Mouse (Mus musculus) CH12.LX (cell line): ENCODE results near the gene Casp9. TPM values are rescaled to one million over a fixed set of nuclear protein-coding genes. Genes with fewer than 3 reads are reported as not detected.

Experiments
- DNase-seq: peaks from one replicate; pipeline ENCODE4 v3.0.0-alpha.2; 2013; ENCODE audit errors: extremely low read depth
- H3K27ac ChIP-seq: 2 replicates; pipeline ENCODE4 v1.5.1; 2012; ENCODE audit warnings: low read depth, mild to moderate bottlenecking, control low read depth, moderate library complexity; ENCODE audit not compliant: insufficient read depth
- H3K27me3 ChIP-seq: replicated peaks from 2 replicates; pipeline ENCODE3; 2012; ENCODE audit warnings: inconsistent platforms
- H3K36me3 ChIP-seq, 2 experiments: replicated peaks in 1 of 2; 2 replicates each; pipeline versions ENCODE3 to v1.6.1; 2012; ENCODE audit warnings: inconsistent platforms in 1 of 2, low read length in 1 of 2, mild to moderate bottlenecking in 1 of 2, mixed read lengths in 1 of 2, moderate library complexity in 1 of 2; ENCODE audit not compliant: control insufficient read depth in 1 of 2, insufficient read depth in 1 of 2
- H3K4me1 ChIP-seq, 2 experiments: 2 replicates each; pipeline ENCODE4 v1.6.1; 2012; ENCODE audit warnings: inconsistent platforms in 1 of 2, moderate library complexity in 1 of 2; ENCODE audit not compliant: insufficient read depth in 2 of 2, control insufficient read depth in 1 of 2
- H3K4me2 ChIP-seq: 2 replicates; pipeline ENCODE4 v1.6.1; 2012; ENCODE audit warnings: low read depth, mild to moderate bottlenecking, control low read depth; ENCODE audit not compliant: poor library complexity, insufficient read depth, severe bottlenecking
- H3K4me3 ChIP-seq, 3 experiments: fragments of 150-350 bp in 1 of 3; sonication (generic) in 1 of 3; replicated peaks in 1 of 3; 2 replicates each; pipeline versions ENCODE3 to v1.5.1; 2011 to 2012; ENCODE audit warnings: low read depth in 2 of 3, low read length in 2 of 3, mild to moderate bottlenecking in 2 of 3, moderate library complexity in 2 of 3, control low read depth in 1 of 3, improper control_type of control experiment in 1 of 3, inconsistent platforms in 1 of 3, mixed read lengths in 1 of 3; ENCODE audit not compliant: poor library complexity in 1 of 3
- H3K79me2 ChIP-seq: replicated peaks from 2 replicates; pipeline ENCODE4 v1.6.1; 2012; ENCODE audit warnings: mild to moderate bottlenecking, moderate library complexity; ENCODE audit not compliant: control insufficient read depth, poor library complexity, insufficient read depth, severe bottlenecking; ENCODE audit errors: extremely low read depth
- H3K9ac ChIP-seq: 2 replicates; pipeline ENCODE4 v1.6.1; 2012; ENCODE audit warnings: low read depth, mild to moderate bottlenecking, control low read depth, moderate library complexity; ENCODE audit not compliant: insufficient read depth
- H3K9me3 ChIP-seq: replicated peaks from 2 replicates; pipeline ENCODE3; 2012; ENCODE audit warnings: low read length, inconsistent platforms, mixed read lengths
- CHD2 ChIP-seq: IDR thresholded peaks from 2 replicates; pipeline ENCODE4 v1.6.1; 2011; ENCODE audit warnings: low read length, improper control_type of control experiment
- E2F4 ChIP-seq: IDR thresholded peaks from 2 replicates; pipeline ENCODE4 v1.6.1; 2011; ENCODE audit warnings: low read depth, low read length, improper control_type of control experiment; ENCODE audit not compliant: insufficient replicate concordance
- ETS1 ChIP-seq: conservative IDR thresholded peaks from 2 replicates; pipeline ENCODE4 v1.6.1; 2012; ENCODE audit warnings: low read depth, mild to moderate bottlenecking, inconsistent platforms, low read length, improper control_type of control experiment, moderate library complexity
- HCFC1 ChIP-seq: IDR thresholded peaks from 2 replicates; pipeline ENCODE4 v1.6.1; 2012; ENCODE audit warnings: low read depth, mild to moderate bottlenecking, inconsistent platforms, low read length, improper control_type of control experiment
- IRF4 ChIP-seq: IDR thresholded peaks from 2 replicates; pipeline ENCODE4 v1.6.1; 2014; ENCODE audit warnings: low read depth, mild to moderate bottlenecking, inconsistent platforms, low read length, improper control_type of control experiment
- JUND ChIP-seq: conservative IDR thresholded peaks from 2 replicates; pipeline ENCODE4 v1.6.1; 2011; ENCODE audit warnings: low read depth, low read length, improper control_type of control experiment
- MAFK ChIP-seq: IDR thresholded peaks from 2 replicates; pipeline ENCODE4 v1.6.1; 2011; ENCODE audit warnings: low read length, improper control_type of control experiment; ENCODE audit not compliant: insufficient replicate concordance
- MXI1 ChIP-seq: IDR thresholded peaks from 2 replicates; pipeline ENCODE4 v1.6.1; 2011; ENCODE audit warnings: mild to moderate bottlenecking, low read depth, low read length, improper control_type of control experiment
- NELFE ChIP-seq: IDR thresholded peaks from 2 replicates; pipeline ENCODE4 v1.6.1; 2011; ENCODE audit warnings: low read depth, low read length, improper control_type of control experiment
- RCOR1 ChIP-seq: conservative IDR thresholded peaks from 2 replicates; pipeline ENCODE4 v1.6.1; 2012; ENCODE audit warnings: low read depth, mild to moderate bottlenecking, inconsistent platforms, low read length, improper control_type of control experiment
- SMC3 ChIP-seq: IDR thresholded peaks from 2 replicates; pipeline ENCODE4 v1.6.1; 2011; ENCODE audit warnings: low read depth, low read length, improper control_type of control experiment
- TBP ChIP-seq: conservative IDR thresholded peaks from 2 replicates; pipeline ENCODE4 v1.6.1; 2011; ENCODE audit warnings: low read depth, low read length, improper control_type of control experiment
- USF1 ChIP-seq: IDR thresholded peaks from 2 replicates; pipeline ENCODE4 v1.6.1; 2014; ENCODE audit warnings: low read depth, mild to moderate bottlenecking, inconsistent platforms, low read length, improper control_type of control experiment
- ZC3H11A ChIP-seq: IDR thresholded peaks from 2 replicates; pipeline ENCODE4 v1.6.1; 2012; ENCODE audit warnings: low read depth, mild to moderate bottlenecking, inconsistent platforms, low read length, improper control_type of control experiment
- ZKSCAN1 ChIP-seq: IDR thresholded peaks from 2 replicates; pipeline ENCODE4 v1.6.1; 2012; ENCODE audit warnings: low read depth, inconsistent platforms, low read length, improper control_type of control experiment, borderline replicate concordance
- dilution Hi-C: fragments of 300-500 bp; cut with MboI; formaldehyde crosslinking; loops from 2 replicates; pipeline ENCODE4 v1.14.3; 2020; ENCODE audit warnings: low sequenced_read_pairs; ENCODE audit not compliant: extremely low pct_unique_long_range_greater_than_20kb, extremely low pct_ligation_motif_present
- in situ Hi-C: fragments of 300-500 bp; cut with MboI; formaldehyde crosslinking; loops from 3 replicates; pipeline ENCODE4 v1.14.3; 2019; ENCODE audit warnings: low sequenced_read_pairs, low pct_ligation_motif_present, low pct_unique_long_range_greater_than_20kb, mixed read lengths
- polyA plus RNA-seq: library from polyadenylated mRNA; unstranded; fragments of >175 nt; gene quantifications from 2 replicates; pipeline ENCODE4 v1.2.1, GENCODE M21; 2012; ENCODE audit warnings: low read depth; ENCODE audit not compliant: insufficient read length
- total RNA-seq, 2 experiments: library from RNA; depleted of rRNA; stranded (reverse); fragments of 300-350 nt in 1 of 2; fragments of >200 nt in 1 of 2; gene quantifications; 2 replicates each; pipeline ENCODE4 v1.2.3; 2012 to 2014

The Casp9 gene
- total and polyA plus RNA-seq, 3 experiments: 5.2 to 15.3 (median 14.5) TPM

- in situ Hi-C loops: no loop called here
- dilution Hi-C loops: no loop called here
- peaks cover 7 to 29% of the 10 kb centered on the region in 2 experiments for H3K36me3 ChIP-seq
- no peak for TF ChIP-seq JUND
- TF ChIP-seq, all 38 proteins: peak for 0
- Histone ChIP-seq H3K4me1 (no peaks in the 10 kb centered on the region), H3K27me3 (no peaks in the 10 kb centered on the region), H3K4me2 (no peak overlapping the region), H3K9me3 (no peaks in the 10 kb centered on the region), H3K27ac (no peak overlapping the region), H3K9ac (no peak overlapping the region), H3K79me2 (no peaks in the 10 kb centered on the region), H3K4me3 (no peak overlapping the region)
- DNase-seq: no peak
Observed at GRCm38 (mm10) chr4:141816776-141817655, 23.6 kb downstream of the Casp9 start.

- Histone ChIP-seq H3K27me3 (no peaks in the 10 kb centered on the region), H3K4me2 (no peak overlapping the region), H3K4me1 (peaks cover 0 to under 1% of the 10 kb centered on the region in 2 experiments; a peak in 1 of 4 replicates), H3K9ac (no peak overlapping the region), H3K27ac (no peak overlapping the region), H3K4me3 (no peak overlapping the region), H3K36me3 (peaks cover 4 to 24% of the 10 kb centered on the region in 2 experiments), H3K79me2 (no peaks in the 10 kb centered on the region), H3K9me3 (no peaks in the 10 kb centered on the region)
- dilution Hi-C loops (no loop called here), in situ Hi-C loops (no loop called here)
- TF ChIP-seq ZC3H11A (no peak), TBP (no peak), HCFC1 (no peak), USF1 (no peak), ETS1 (no peak), ZKSCAN1 (no peak), IRF4 (no peak), E2F4 (no peak), CHD2 (no peak), SMC3 (no peak), NELFE (no peak), MXI1 (no peak), MAFK (no peak), RCOR1 (no peak)
- no peak for DNase-seq
Observed at GRCm38 (mm10) chr4:141817706-141818105, 24.3 kb downstream of the Casp9 start.
